Mouse (Mus musculus) small intestine, adult 2 months (tissue): ENCODE data around the gene Wnt10b. TPM values are rescaled to one million over a fixed set of nuclear protein-coding genes. Genes with fewer than 3 reads are reported as not detected.

Source experiments
- H3K27ac ChIP-seq: fragments of 200-500 bp; 2 replicates; pipeline ENCODE4 v1.5.1; 2012; ENCODE audit warnings: low read depth, low read length, control low read depth, inconsistent platforms; ENCODE audit not compliant: insufficient read depth
- H3K27me3 ChIP-seq: fragments of 200-500 bp; 2 replicates; pipeline ENCODE4 v1.6.1; 2012; ENCODE audit warnings: mild to moderate bottlenecking, moderate library complexity, low read length, inconsistent platforms; ENCODE audit not compliant: control insufficient read depth, insufficient read depth
- H3K36me3 ChIP-seq: fragments of 200-500 bp; 2 replicates; pipeline ENCODE4 v1.6.1; 2012; ENCODE audit warnings: mild to moderate bottlenecking, low read length, control low read depth, inconsistent platforms; ENCODE audit not compliant: control insufficient read depth, insufficient read depth
- H3K4me1 ChIP-seq: fragments of 200-500 bp; 2 replicates; pipeline ENCODE4 v1.6.1; 2012; ENCODE audit warnings: low read length, inconsistent platforms, mixed read lengths; ENCODE audit not compliant: control insufficient read depth, insufficient read depth, insufficient read length
- H3K4me3 ChIP-seq: fragments of 200-500 bp; 2 replicates; pipeline ENCODE4 v1.5.1; 2012; ENCODE audit warnings: low read depth, mild to moderate bottlenecking, control low read depth, inconsistent platforms, low read length, moderate library complexity
- CTCF ChIP-seq: fragments of 200-500 bp; IDR thresholded peaks from 2 replicates; pipeline ENCODE4 v1.5.1; 2012; ENCODE audit warnings: low read depth, mild to moderate bottlenecking, control low read depth, inconsistent platforms, low read length, moderate library complexity, mixed read lengths; ENCODE audit not compliant: insufficient replicate concordance, insufficient read length; ENCODE audit errors: extremely low read depth
- POLR2A ChIP-seq: fragments of 200-500 bp; IDR thresholded peaks from 2 replicates; pipeline ENCODE4 v1.6.1; 2012; ENCODE audit warnings: low read depth, mild to moderate bottlenecking, control low read depth, inconsistent platforms, low read length, moderate library complexity
- WGBS: fragments of 180-500 bp; shearing (Covaris S2); methylation state at CpG from one replicate; pipeline ENCODE4 v1.1.7; 2018; 5-methylcytosine and 5-hydroxymethylcytosine counted together
- polyA plus RNA-seq: library from polyadenylated mRNA; depleted of rRNA; stranded (reverse); fragments of >200 nt; gene quantifications from 2 replicates; pipeline ENCODE4 v1.2.3, GENCODE M21; 2012; rRNA removed

The Wnt10b gene
- 0.17 and 0.18 TPM in 2 replicates for polyA plus RNA-seq

DNA sequence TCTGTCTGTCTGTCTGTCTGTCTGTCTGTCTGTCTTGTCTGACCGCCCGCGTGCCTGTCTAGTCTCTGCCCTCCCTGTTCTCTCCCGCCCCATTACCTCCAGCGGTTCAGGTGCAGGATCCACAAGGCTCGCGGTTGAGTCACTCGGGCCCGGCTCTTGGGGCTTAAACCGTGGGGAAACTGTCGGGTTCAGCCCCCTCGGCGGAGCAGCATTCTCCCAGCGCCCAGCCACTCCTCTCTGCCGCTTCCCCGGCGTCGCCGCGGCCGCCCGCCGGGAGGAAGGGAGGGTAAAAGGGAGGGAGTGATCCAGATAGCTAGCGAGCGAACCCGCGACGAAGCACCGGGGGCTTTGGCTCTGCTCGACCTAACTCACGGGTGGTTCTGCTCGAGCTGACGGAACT is at the start of gene Wnt10b:
TSS of gene Wnt10b (minus strand) at position 389 of the 400 bp plus-strand sequence.
- TF ChIP-seq CTCF (no peak), POLR2A (no peak)
- under 1% methylated on average over 32 of the region's 33 CpGs for WGBS
- H3K36me3 ChIP-seq: no peaks in the 10 kb centered on the region
- H3K27me3 ChIP-seq: peaks cover 44% of the 10 kb centered on the region
- peak within 1 kb of the TSS; percentile 18; the same call in 1 of the 2 replicates for H3K4me3 ChIP-seq
- peaks cover 12% of the 10 kb centered on the region for H3K4me1 ChIP-seq
- H3K27ac ChIP-seq: no peak within 1 kb of the TSS

DNA sequence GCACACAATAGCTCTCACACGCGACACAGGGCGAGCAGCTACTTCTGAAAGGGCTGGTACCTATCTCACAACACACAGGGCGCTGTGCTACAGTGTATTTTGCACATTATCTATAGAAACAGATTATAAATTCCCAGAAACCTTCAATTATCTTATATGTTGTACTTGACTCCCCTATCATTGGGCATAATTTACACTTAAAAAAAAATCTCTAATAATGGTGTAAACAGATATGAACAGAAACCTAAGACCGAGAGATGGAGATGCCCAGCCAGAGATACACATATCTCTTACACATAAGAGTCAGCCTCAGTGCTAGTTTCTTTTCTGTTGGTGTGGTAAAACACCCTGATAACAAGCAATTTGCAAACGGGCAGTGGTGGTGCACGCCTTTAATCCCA is 49.7 kb upstream of the Wnt10b start:
- no peak overlapping the region for H3K27ac ChIP-seq
- peaks cover 9% of the 10 kb centered on the region for H3K4me1 ChIP-seq
- peaks cover 26% of the 10 kb centered on the region for H3K36me3 ChIP-seq
- H3K4me3 ChIP-seq: no peak overlapping the region
- no peak for TF ChIP-seq CTCF
- 87% methylated on average over 7 of the region's 7 CpGs for WGBS
- no peaks in the 10 kb centered on the region for H3K27me3 ChIP-seq

DNA sequence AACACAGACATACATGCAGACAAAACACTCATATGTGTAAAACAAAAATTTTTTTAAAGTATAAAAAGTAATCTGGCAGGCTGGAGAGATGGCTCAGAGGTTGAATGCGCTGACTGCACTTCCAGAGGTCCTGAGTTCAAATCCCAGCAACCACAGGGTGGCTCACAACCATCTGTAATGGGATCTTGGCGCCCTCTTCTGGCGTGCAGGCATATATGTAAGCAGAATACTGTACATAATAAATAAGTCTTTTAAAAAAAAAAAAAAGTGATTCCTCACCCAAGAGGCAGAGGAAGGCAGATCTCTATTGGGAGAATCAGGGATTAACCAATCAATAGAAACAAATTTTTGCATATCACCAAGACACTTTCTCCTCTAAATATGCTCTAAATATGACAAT is 45.5 kb upstream of the Wnt10b start:
- Histone ChIP-seq H3K4me1 (peaks cover 7% of the 10 kb centered on the region; the same call in 1 of the 2 replicates), H3K27me3 (no peaks in the 10 kb centered on the region), H3K4me3 (no peak overlapping the region), H3K36me3 (peaks cover 38% of the 10 kb centered on the region), H3K27ac (no peak overlapping the region)
- no peak for TF ChIP-seq POLR2A
- TF ChIP-seq CTCF: peak; percentile 17; the same call in 1 of the 2 replicates
- WGBS: 81% methylated on average over 3 of the region's 3 CpGs

DNA sequence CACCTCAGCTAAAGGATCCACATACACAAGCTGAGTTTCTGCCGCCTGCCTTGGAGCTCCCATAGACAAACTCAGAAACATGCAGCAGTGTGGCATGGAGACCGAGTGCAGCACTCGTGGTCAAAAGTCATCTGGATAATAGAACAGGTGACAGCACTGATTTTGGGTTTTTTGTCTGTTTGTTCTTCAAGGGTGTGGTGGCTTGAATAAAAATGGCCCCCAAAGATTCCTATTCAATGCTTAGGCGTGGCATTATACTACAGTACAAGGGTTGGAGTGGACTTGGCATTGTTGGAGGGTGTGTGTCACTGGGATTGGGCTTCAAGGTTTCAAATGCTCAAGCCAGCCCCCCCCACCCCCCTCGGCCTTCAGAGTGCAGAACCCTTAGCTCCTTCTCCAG is 44.2 kb upstream of the Wnt10b start:
- TF ChIP-seq POLR2A (no peak), CTCF (no peak)
- WGBS: 56% methylated on average over 5 of the region's 5 CpGs
- peaks cover 7% of the 10 kb centered on the region; the same call in 1 of the 2 replicates for H3K4me1 ChIP-seq

DNA sequence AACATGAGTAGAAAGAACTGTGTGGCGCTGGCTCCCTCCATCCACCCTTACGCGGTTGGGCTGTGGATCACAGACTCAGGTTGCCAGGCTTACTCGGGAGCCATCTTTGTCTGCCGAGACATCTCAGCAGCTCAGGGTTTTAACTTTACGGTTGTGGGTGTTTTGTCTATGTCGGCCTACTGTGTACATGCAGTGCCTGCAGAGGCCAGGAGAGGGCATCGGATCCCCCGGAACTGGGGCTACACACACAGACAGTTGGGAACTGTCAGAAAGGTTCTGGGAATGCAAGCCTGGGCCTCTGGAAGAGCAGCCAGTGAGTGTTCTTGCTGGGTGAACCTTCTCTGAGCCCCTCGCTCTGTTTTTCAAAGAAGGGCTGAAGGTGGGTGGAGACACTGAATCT is 43.5 kb upstream of the Wnt10b start:
- Histone ChIP-seq H3K4me1 (peaks cover 7% of the 10 kb centered on the region; the same call in 1 of the 2 replicates), H3K27me3 (no peaks in the 10 kb centered on the region), H3K4me3 (no peak overlapping the region), H3K36me3 (peaks cover 41% of the 10 kb centered on the region), H3K27ac (no peak overlapping the region)
- TF ChIP-seq POLR2A (no peak), CTCF (peak; percentile 60; the same call in 1 of the 2 replicates)
- WGBS: 70% methylated on average over 10 of the region's 10 CpGs

More for the DNA sequence above, 44.2 kb upstream of the Wnt10b start:
- H3K27ac ChIP-seq: no peak overlapping the region
- no peaks in the 10 kb centered on the region for H3K27me3 ChIP-seq
- peaks cover 35% of the 10 kb centered on the region for H3K36me3 ChIP-seq
- no peak overlapping the region for H3K4me3 ChIP-seq

DNA sequence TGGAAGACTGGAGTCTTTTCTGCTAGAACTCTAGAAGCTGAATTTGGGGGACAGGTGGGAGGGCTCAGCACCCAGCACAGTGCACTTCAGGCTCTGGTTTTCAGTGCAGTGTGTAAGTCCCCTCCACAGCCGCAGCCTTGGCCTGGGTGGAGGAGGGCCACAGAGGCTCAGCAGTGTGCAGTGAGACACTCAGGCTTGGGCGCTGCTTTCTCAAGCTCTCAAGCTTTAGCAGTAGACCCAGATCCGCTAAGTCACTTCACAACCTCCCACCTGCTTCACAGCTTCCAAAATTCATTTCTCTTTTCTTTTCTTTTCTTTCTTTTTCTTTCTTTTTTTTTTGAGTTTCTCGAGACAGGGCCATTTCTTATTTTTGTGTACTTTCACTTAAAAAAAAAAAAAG is 43.0 kb upstream of the Wnt10b start:
- no peak overlapping the region for H3K27ac ChIP-seq
- no peaks in the 10 kb centered on the region for H3K27me3 ChIP-seq
- no peak for TF ChIP-seq POLR2A
- TF ChIP-seq CTCF: no peak
- WGBS: 92% methylated on average over 4 of the region's 4 CpGs
- H3K4me1 ChIP-seq: peaks cover 7% of the 10 kb centered on the region; the same call in 1 of the 2 replicates
- peaks cover 41% of the 10 kb centered on the region for H3K36me3 ChIP-seq
- no peak overlapping the region for H3K4me3 ChIP-seq

DNA sequence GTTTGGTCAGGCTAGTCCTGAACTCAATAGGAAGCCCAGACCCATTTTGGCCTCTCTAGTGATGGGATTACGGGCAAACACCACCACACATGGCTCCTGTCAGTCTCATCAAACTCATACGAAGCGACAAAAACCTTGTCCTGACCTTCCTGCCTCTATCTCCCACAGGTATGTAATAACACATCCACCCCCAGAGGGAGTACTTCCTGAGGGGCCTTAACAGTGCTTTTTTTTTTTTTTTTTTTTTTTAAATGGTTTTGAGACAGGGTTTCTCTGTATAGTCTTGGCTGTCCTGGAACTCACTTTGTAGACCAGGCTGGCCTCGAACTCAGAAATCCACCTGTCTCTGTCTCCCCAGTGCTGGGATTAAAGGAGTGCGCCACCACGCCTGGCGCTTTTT is 40.2 kb upstream of the Wnt10b start:
- Histone ChIP-seq H3K4me3 (no peak overlapping the region), H3K4me1 (peaks cover 7% of the 10 kb centered on the region; the same call in 1 of the 2 replicates), H3K36me3 (peaks cover 47% of the 10 kb centered on the region), H3K27ac (no peak overlapping the region), H3K27me3 (no peaks in the 10 kb centered on the region)
- 96% methylated on average over 7 of the region's 7 CpGs for WGBS
- no peak for TF ChIP-seq CTCF
- no peak for TF ChIP-seq POLR2A
